Mouse (Mus musculus): Measurements from ENCODE around the gene Lelp1.

- no peak for TF ChIP-seq CTCF (IDR thresholded peaks at IDR 0.05; ENCODE audit: extremely low read depth, insufficient read depth, insufficient read length, insufficient replicate concordance)
- TF ChIP-seq POLR2A (IDR thresholded peaks at IDR 0.05; ENCODE audit: low read depth, low read length), result no peak
These were observed 34.3 kb upstream of the Lelp1 start for GRCm38 (mm10) chr3:92176880-92177279.
